Mouse (Mus musculus) heart, embryonic 10.5 days (tissue): ENCODE data around the gene 4930432M17Rik. TPM values are rescaled to one million over a fixed set of nuclear protein-coding genes. Genes with fewer than 3 reads are reported as not detected.

Experiments
- DNase-seq: peaks from one replicate; pipeline ENCODE4 v3.0.0-alpha.2; 2017; ENCODE audit warnings: low spot score
- H3K27ac ChIP-seq: fragments of 300-500 bp; sonication (generic); 2 replicates; pipeline ENCODE4 v1.5.1; 2016; ENCODE audit warnings: mild to moderate bottlenecking
- H3K27me3 ChIP-seq: fragments of 300-500 bp; sonication (generic); 2 replicates; pipeline ENCODE4 v1.6.1; 2016; ENCODE audit warnings: mild to moderate bottlenecking; ENCODE audit not compliant: poor library complexity, insufficient read depth, severe bottlenecking
- H3K36me3 ChIP-seq: fragments of 300-500 bp; sonication (generic); 2 replicates; pipeline ENCODE4 v1.6.1; 2016; ENCODE audit warnings: mild to moderate bottlenecking, moderate library complexity
- H3K4me1 ChIP-seq: fragments of 300-500 bp; sonication (generic); 2 replicates; pipeline ENCODE4 v1.6.1; 2016; ENCODE audit warnings: mild to moderate bottlenecking
- H3K4me3 ChIP-seq: fragments of 300-500 bp; sonication (generic); 2 replicates; pipeline ENCODE4 v1.5.1; 2016; ENCODE audit warnings: mild to moderate bottlenecking, moderate library complexity
- H3K9me3 ChIP-seq: fragments of 300-500 bp; sonication (generic); 2 replicates; pipeline ENCODE4 v1.6.1; 2016; ENCODE audit warnings: mild to moderate bottlenecking, moderate library complexity
- WGBS: fragments of 180-500 bp; shearing (Covaris S2); methylation state at CpG from one replicate; pipeline ENCODE4 v1.1.7; 2016; 5-methylcytosine and 5-hydroxymethylcytosine counted together
- polyA plus RNA-seq: library from polyadenylated mRNA; unstranded; fragments of >200 nt; fragmentation: Nextera tagmentation; extraction: Ambion mirVana; gene quantifications from 2 replicates; pipeline ENCODE4 v1.2.1, GENCODE M21; 2016

The 4930432M17Rik gene
- not detected in 2 replicates for polyA plus RNA-seq

DNA sequence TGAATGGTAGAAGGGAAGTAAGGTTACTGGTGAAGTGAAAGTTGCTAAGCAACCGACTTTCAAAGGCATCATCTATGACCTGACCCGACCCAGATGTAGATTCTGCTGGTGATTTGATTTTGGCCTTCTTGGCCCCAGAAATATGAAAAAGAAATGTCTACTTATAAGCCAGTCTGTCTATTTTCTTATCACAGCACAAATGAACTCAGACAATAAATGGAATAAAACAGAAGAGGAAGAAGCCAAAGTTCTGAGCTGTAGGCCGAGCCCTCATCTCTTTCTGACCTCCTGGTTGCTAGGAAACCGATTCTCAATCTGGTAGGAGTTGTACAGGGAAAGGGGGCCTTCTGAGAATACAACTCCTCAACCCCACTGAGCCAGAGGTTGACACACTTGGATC is at the start of gene 4930432M17Rik:
TSS of gene 4930432M17Rik (plus strand) at position 301 of the 400 bp plus-strand sequence.
- H3K36me3 ChIP-seq, result no peaks in the 10 kb centered on the region

DNA sequence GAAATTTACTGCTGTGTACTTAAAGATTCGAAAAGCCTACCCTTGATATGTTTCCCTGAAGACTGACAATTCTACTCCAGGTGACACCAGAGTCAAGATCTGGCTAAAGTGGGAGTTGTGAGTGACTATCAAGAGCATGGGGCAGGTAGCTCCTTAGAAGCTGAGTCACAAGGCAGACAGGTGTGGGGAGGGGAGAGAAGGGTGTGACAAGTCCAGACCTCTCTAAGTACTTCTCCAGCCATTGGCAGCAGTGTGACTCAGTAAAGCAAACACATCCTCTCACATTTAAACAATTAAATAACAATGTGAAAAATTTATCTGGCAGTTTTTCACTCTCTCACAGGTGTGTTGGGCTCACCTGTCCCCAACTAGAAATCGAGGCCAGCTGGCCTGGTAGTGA is 44.9 kb upstream of the 4930432M17Rik start:
- 0 out of 2 replicates have a peak, but pooled peaks cover 4% of the 10 kb centered on the region for H3K4me1 ChIP-seq
- H3K9me3 ChIP-seq, result no peaks in the 10 kb centered on the region
- H3K36me3 ChIP-seq, result no peaks in the 10 kb centered on the region
- 74% methylated on average over 2 of the region's 2 CpGs for WGBS
- H3K4me3 ChIP-seq, result no peak overlapping the region
- H3K27ac ChIP-seq, result no peak overlapping the region
- DNase-seq, result no peak
- no peaks in the 10 kb centered on the region; the same call in 1 of the 2 replicates for H3K27me3 ChIP-seq

More for the DNA sequence above, at the start of gene 4930432M17Rik:
- DNase-seq, result no peak
- 82% methylated on average over 4 of the region's 4 CpGs for WGBS
- Histone ChIP-seq H3K27ac (no peak within 1 kb of the TSS), H3K4me3 (no peak within 1 kb of the TSS), H3K9me3 (no peaks in the 10 kb centered on the region), H3K27me3 (no peaks in the 10 kb centered on the region), H3K4me1 (peaks cover 6% of the 10 kb centered on the region; the same call in 1 of the 2 replicates)

DNA sequence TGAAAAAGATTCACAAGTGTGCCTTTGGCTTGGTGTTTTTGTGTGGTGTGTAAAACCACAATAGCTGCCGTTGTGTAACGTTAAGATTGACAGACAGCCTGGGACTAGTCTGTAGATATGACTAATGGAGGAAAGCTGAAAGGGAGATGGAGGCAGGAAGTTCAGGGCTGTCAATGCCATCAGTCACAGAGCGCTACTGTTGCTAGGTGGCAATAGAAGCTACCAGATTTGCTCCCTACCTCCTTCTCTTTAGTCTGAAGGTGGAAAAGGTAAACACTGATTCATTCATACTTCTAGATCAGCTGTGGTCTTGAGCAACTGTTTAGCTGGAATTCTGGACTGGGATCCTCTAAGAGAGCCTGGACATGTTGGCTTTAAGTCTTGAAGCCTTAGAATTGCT is 44.3 kb upstream of the 4930432M17Rik start:
- Histone ChIP-seq H3K27me3 (no peaks in the 10 kb centered on the region; the same call in 1 of the 2 replicates), H3K36me3 (no peaks in the 10 kb centered on the region), H3K27ac (no peak overlapping the region), H3K9me3 (no peaks in the 10 kb centered on the region), H3K4me1 (0 out of 2 replicates have a peak, but pooled peaks cover 4% of the 10 kb centered on the region), H3K4me3 (no peak overlapping the region)
- no peak for DNase-seq
- 67% methylated on average over 3 of the region's 3 CpGs for WGBS

DNA sequence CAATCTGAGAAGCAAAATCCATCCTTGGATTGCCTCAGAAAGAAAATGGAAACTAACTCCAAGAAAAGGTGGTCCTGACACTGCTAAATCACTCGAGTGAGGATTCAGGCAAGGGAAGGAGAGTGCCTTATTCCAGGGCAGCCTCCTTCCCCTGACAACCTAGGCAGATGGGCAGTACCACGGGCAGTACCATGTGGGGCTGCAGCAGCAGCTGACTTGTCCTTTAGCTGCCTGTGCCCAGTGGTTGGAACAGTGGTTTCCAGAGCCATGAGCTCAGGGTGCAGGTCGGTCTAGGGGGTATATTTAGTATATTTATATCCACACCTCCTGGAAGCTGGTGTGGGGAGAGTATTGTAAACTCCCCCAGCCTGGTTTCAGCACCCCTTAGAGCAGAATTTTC is 42.3 kb upstream of the 4930432M17Rik start:
- no peak for DNase-seq
- Histone ChIP-seq H3K27ac (no peak overlapping the region), H3K4me3 (no peak overlapping the region), H3K27me3 (no peaks in the 10 kb centered on the region; the same call in 1 of the 2 replicates), H3K36me3 (no peaks in the 10 kb centered on the region), H3K4me1 (0 out of 2 replicates have a peak, but pooled peaks cover 4% of the 10 kb centered on the region), H3K9me3 (no peaks in the 10 kb centered on the region)
- WGBS, result 39% methylated on average over 3 of the region's 3 CpGs

DNA sequence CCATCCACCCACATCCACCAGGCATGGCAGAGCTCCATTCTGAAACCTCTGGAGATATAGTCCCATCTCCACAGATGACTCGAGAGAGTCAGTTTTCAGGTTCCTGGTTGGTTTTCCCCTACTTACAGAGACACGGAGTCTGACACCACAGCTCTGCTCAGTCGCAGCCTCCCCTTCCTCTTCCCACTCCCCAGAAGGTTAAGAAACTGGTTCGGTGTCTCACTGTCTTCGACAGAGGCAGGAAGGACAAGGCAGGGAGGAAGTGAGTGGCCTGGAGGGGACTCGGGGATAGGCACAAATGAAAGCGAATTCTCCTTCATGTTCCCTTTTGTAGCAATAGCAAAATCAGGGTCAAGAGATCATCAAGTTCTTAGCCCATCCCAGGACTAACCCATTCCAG is 39.9 kb upstream of the 4930432M17Rik start:
- Histone ChIP-seq H3K36me3 (no peaks in the 10 kb centered on the region), H3K27ac (no peak overlapping the region), H3K4me1 (0 out of 2 replicates have a peak, but pooled peaks cover 4% of the 10 kb centered on the region), H3K4me3 (no peak overlapping the region), H3K27me3 (no peaks in the 10 kb centered on the region; the same call in 1 of the 2 replicates), H3K9me3 (no peaks in the 10 kb centered on the region)
- no peak for DNase-seq
- WGBS, result 59% methylated on average over 7 of the region's 7 CpGs

DNA sequence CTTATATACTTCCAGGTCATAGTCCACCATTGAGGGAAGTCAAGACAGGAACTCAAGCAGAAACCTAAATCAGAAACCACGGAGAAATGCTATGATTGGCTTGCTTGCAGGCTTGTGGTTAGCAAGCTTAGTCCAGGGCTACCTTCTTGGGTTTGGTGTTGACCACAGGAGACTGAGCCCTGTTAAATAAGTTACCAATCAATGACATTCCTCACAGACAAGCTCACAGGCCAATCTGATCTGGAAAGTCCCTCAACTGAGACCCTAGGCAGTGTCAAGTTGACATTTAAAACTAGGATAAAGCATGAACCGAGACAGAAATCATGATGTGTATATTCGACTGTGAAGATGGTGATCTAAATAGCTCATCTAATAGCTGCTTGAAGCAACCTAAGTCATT is 35.6 kb upstream of the 4930432M17Rik start:
- Histone ChIP-seq H3K4me1 (peaks cover 13% of the 10 kb centered on the region; the same call in 1 of the 2 replicates), H3K9me3 (no peaks in the 10 kb centered on the region), H3K27me3 (no peaks in the 10 kb centered on the region; the same call in 1 of the 2 replicates), H3K4me3 (no peak overlapping the region), H3K27ac (no peak overlapping the region), H3K36me3 (no peaks in the 10 kb centered on the region)
- WGBS, result 72% methylated on average over 3 of the region's 3 CpGs
- no peak for DNase-seq

DNA sequence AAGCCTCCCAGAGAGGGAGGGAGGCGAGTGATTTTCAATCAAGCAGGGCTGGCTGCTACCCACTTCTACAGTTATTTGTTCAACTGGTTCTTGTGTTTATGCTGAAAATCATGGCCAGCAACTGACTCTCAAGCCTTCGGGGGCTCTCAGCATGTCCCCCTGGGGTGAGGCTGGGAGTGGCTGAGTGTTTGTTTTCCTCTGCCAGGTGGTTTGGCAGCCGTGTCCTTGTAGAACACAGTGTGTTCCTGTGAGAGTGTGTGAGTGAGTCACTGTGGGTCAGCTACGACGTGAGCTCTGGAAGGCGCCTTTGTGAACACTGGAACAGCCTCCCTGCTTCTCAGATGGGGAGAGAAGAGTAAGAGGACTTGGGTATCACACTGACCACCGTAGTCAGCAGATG is 35.1 kb upstream of the 4930432M17Rik start:
- H3K27me3 ChIP-seq, result no peaks in the 10 kb centered on the region
- WGBS, result 65% methylated on average over 7 of the region's 7 CpGs
- no peaks in the 10 kb centered on the region for H3K9me3 ChIP-seq
- H3K36me3 ChIP-seq, result no peaks in the 10 kb centered on the region
- peaks cover 14% of the 10 kb centered on the region for H3K4me1 ChIP-seq
- H3K4me3 ChIP-seq, result no peak overlapping the region
- no peak for DNase-seq
- no peak overlapping the region for H3K27ac ChIP-seq

DNA sequence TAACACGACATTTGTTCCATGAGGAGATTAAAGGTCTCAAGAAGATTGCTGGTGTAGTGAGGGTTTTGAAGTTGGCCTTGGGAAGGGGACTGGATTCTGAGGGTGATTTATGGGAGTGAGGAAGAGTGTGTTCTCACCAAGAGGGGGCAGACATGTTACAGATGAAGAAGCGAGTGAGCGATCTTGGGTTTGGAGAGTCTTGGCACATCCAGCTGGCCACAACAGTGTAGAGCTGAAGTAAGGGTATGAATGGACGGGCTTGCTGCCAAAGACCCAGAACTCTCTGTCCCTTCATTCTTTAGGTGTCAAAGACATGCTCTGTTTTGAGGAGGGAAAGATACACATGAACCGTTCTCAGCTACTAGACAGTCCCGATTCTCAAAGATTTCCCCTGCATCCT is 34.2 kb upstream of the 4930432M17Rik start:
- WGBS, result 65% methylated on average over 6 of the region's 6 CpGs

DNA sequence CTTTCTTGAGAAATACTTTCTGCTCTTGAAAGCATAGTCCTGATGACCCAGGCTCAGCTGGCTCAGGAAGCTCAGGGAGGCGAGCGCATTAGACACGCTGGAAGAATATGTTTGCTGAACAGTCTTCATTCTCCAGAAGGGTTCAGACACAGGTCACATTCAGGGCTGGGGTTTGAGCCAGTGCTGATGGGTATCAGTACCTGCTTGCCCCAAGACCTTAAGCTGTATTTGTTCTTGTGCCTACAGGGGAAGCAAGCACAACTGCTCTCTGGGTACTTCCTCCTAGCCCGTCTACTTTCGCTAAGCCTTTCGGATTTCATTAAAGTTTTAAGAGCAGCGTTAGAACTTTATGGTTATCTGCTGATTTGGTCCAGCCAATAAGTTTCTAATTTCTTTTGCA is 33.8 kb upstream of the 4930432M17Rik start:
- H3K4me3 ChIP-seq, result no peak overlapping the region
- H3K36me3 ChIP-seq, result no peaks in the 10 kb centered on the region
- no peak for DNase-seq
- H3K27ac ChIP-seq, result no peak overlapping the region
- H3K4me1 ChIP-seq, result peaks cover 17% of the 10 kb centered on the region
- no peaks in the 10 kb centered on the region for H3K9me3 ChIP-seq
- no peaks in the 10 kb centered on the region for H3K27me3 ChIP-seq
- WGBS, result 84% methylated on average over 7 of the region's 7 CpGs

More for the DNA sequence above, 34.2 kb upstream of the 4930432M17Rik start:
- no peak overlapping the region for H3K27ac ChIP-seq
- no peak for DNase-seq
- H3K4me3 ChIP-seq, result no peak overlapping the region
- peaks cover 17% of the 10 kb centered on the region for H3K4me1 ChIP-seq
- H3K9me3 ChIP-seq, result no peaks in the 10 kb centered on the region
- no peaks in the 10 kb centered on the region for H3K36me3 ChIP-seq
- no peaks in the 10 kb centered on the region for H3K27me3 ChIP-seq

DNA sequence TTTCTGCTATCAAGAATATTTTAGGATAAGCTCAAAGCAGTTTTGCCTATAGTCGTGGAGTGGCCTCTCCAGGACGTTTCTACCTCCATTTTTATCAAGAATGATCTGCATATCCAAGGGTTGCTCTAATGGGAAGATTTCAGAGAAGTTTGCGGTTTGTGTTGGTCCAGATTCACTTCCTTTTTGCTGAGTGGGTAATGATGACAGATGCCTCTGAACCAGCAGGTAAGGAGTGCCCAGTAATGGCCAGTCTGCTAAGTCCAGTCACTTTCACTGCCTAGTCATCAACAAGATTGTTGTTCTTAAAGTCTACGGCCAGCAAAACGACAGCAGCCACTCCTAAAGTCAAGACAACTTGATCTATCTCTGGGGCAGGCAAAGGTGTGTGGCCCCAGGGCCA is 32.8 kb upstream of the 4930432M17Rik start:
- 66% methylated on average over 5 of the region's 5 CpGs for WGBS
- Histone ChIP-seq H3K4me3 (no peak overlapping the region), H3K9me3 (no peaks in the 10 kb centered on the region), H3K27me3 (no peaks in the 10 kb centered on the region), H3K4me1 (peaks cover 17% of the 10 kb centered on the region), H3K36me3 (no peaks in the 10 kb centered on the region), H3K27ac (no peak overlapping the region)
- DNase-seq, result no peak

DNA sequence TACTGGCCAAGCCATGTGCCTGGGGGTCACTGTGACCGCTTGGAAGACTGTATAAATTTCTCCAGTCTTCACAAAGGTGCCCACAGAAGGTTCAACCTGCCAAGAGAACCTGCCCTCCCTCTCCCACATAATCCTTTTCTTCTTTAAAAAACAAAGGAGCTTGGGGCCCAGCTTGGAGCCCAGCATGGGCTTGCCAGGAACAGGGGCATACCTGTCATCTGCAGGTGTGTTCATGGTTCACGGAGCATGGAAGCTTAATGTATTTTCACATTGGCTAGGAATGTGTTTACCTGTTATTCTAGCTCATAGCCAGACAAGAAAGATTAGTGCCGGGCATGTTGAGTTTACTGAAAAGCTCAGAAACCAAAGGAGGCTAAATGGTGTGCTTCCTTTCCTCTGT is 32.3 kb upstream of the 4930432M17Rik start:
- Histone ChIP-seq H3K27me3 (no peaks in the 10 kb centered on the region), H3K36me3 (no peaks in the 10 kb centered on the region), H3K9me3 (no peaks in the 10 kb centered on the region), H3K4me1 (peaks cover 21% of the 10 kb centered on the region), H3K27ac (no peak overlapping the region), H3K4me3 (no peak overlapping the region)
- DNase-seq, result no peak
- WGBS, result 84% methylated on average over 3 of the region's 3 CpGs

DNA sequence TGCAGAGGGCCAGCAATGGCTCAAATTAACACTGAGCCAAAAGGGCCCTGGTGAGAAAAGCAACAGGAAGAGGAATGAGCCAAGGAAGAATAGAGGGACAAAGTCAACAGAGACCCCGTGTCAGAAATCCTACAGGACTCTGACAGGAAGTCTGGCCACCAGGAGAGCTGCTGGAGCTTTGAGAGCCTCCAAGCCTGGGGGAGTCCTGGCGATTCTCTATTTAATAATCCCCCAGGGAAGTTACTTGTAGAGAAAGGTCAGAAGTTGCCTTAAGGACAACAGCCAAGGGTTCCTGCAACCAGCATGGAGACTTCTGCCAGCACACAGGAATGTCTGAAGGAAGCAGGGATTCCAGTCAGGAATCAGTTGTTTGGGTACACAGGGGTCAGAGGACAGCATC is 30.0 kb upstream of the 4930432M17Rik start:
- Histone ChIP-seq H3K27me3 (no peaks in the 10 kb centered on the region), H3K4me1 (peaks cover 27% of the 10 kb centered on the region), H3K36me3 (no peaks in the 10 kb centered on the region), H3K4me3 (no peak overlapping the region), H3K27ac (0 out of 2 replicates have a peak overlapping the region, but pooled peaks have one; percentile 1), H3K9me3 (no peaks in the 10 kb centered on the region)
- no peak for DNase-seq
- WGBS, result 35% methylated on average over 2 of the region's 2 CpGs

DNA sequence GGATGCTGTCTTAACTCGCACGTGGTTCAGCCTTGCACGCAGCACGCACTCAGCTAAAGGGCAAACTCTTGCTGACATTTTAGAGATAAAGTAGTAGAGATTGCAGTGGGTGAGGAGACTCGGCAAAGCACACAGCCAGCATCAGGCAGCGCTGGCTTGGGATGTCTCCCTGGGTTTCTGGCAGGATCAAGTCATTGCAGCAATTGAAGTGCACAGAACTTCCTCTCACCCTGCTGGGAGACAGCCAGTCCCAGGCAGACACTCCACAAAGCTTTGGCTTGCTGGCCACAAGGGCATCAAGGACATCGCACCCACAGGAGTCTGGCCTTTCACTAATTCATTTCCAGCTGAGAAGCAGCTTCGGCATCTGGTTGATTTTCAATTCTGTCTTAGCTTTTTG is 27.3 kb upstream of the 4930432M17Rik start:
- Histone ChIP-seq H3K27ac (peak overlapping the region; percentile 64), H3K4me1 (peaks cover 43% of the 10 kb centered on the region), H3K36me3 (no peaks in the 10 kb centered on the region), H3K27me3 (no peaks in the 10 kb centered on the region), H3K9me3 (no peaks in the 10 kb centered on the region), H3K4me3 (no peak overlapping the region)
- DNase-seq, result no peak
- WGBS, result 30% methylated on average over 8 of the region's 8 CpGs

DNA sequence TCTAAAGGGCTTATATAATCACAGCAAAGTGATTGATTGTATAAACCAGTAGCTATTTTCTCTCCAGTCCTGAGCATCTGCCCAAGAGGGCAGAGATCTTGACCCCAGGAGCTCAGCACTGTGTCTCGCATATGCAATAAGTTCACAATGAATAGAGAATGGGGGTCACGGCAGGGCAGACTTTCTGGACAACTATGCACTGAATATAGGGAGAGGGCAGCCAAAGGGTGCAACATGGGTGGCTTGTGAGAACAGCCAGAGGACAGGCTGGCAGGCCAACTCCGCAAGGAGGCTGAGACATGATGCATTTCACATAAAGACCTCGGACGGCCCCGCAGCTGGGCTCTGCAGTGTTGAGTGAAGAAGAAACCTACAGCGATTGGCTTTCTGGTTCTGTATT is 25.1 kb upstream of the 4930432M17Rik start:
- Histone ChIP-seq H3K27ac (peak overlapping the region; percentile 85), H3K27me3 (no peaks in the 10 kb centered on the region), H3K9me3 (no peaks in the 10 kb centered on the region), H3K4me3 (no peak overlapping the region), H3K4me1 (peaks cover 37% of the 10 kb centered on the region), H3K36me3 (no peaks in the 10 kb centered on the region)
- DNase-seq, result no peak
- 71% methylated on average over 7 of the region's 7 CpGs for WGBS
